ENCODE assay signal across 11 mouse cellular contexts in genomic region chr7:45456721-45457203, GRCm38 (mm10). TPM values are rescaled to one million over a fixed set of nuclear protein-coding genes. Genes with fewer than 3 reads are reported as not detected.
DNase-seq lines count a peak whose midpoint lies in the region; ATAC-seq and TF ChIP-seq lines count a peak whose summit lies in the region.
"Had no signal": no experiment of that assay in that cellular context is flagged by ENCODE, and none has a peak within 500 bp of the region (broad histone marks: within the 10 kb centered on the region; RNA-seq: fewer than 3 reads in every experiment).

No protein-coding gene starts in this region.

- DNase-seq in lung, postnatal 0 days (ENCODE audit: low spot score), result no peak
- no peak for DNase-seq in lung, postnatal 36 days
- no peak for DNase-seq in limb, embryonic 14.5 days (ENCODE audit: low spot score)
- DNase-seq in left cerebral cortex, adult 9 months (ENCODE audit: low spot score in 2 of 2), result no peak
- no peak for DNase-seq in frontal cortex, postnatal 14 days (ENCODE audit: low spot score in 2 of 2)
- DNase-seq: cerebellum, adult 8-10 months; layer of hippocampus, postnatal 36 days; thymus, postnatal 25 days had no signal

- no peaks in the 10 kb centered on the region for H3K27me3 ChIP-seq in lung, postnatal 0 days (replicated peaks; ENCODE audit: insufficient read depth, low read length)
- no peaks in the 10 kb centered on the region for H3K27me3 ChIP-seq in limb, embryonic 14.5 days (ENCODE audit: control insufficient read depth, insufficient read depth, low read length)
- no peaks in the 10 kb centered on the region for H3K27me3 ChIP-seq in stomach, embryonic 14.5 days (ENCODE audit: control insufficient read depth, insufficient read depth, low read length)

- no peak overlapping the region for H3K9ac ChIP-seq in lung, postnatal 0 days (replicated peaks; ENCODE audit: low read depth)
- H3K9ac ChIP-seq in limb, embryonic 14.5 days (ENCODE audit: low read depth, low read length, severe bottlenecking), result 0 out of 2 replicates have a peak overlapping the region, but pooled peaks have one; percentile 67
- H3K9ac ChIP-seq in stomach, embryonic 14.5 days (replicated peaks; ENCODE audit: low read depth, low read length), result no peak overlapping the region

- TF ChIP-seq POLR2A in embryonic fibroblast, embryonic 13.5 days (IDR thresholded peaks at IDR 0.05; ENCODE audit: low read depth, low read length), result no peak; the same call in 1 of the 2 replicates
- TF ChIP-seq POLR2A in limb, embryonic 14.5 days (IDR thresholded peaks at IDR 0.05; ENCODE audit: borderline replicate concordance, extremely low read depth, insufficient read depth, insufficient read length), result no peak

- peak overlapping the region; percentile 81; the same call in 1 of the 2 replicates for H3K4me2 ChIP-seq in lung, postnatal 0 days (replicated peaks; ENCODE audit: low read depth, low read length)
- peak overlapping the region; percentile 83; the same call in 1 of the 2 replicates for H3K4me2 ChIP-seq in limb, embryonic 14.5 days (replicated peaks; ENCODE audit: low read depth, low read length, severe bottlenecking)
- H3K4me2 ChIP-seq in stomach, embryonic 14.5 days (replicated peaks; ENCODE audit: low read depth, low read length), result peak overlapping the region; percentile 80

- no peak for TF ChIP-seq CTCF in lung, postnatal 0 days (IDR thresholded peaks at IDR 0.05)
- TF ChIP-seq CTCF in embryonic fibroblast, embryonic 13.5 days (IDR thresholded peaks at IDR 0.05; ENCODE audit: borderline replicate concordance, insufficient read depth, low read length), result no peak

- no peak overlapping the region for H3K4me3 ChIP-seq in lung, postnatal 0 days (ENCODE audit: low read depth, low read length)
- peak overlapping the region; percentile 67 for H3K4me3 ChIP-seq in embryonic fibroblast, embryonic 13.5 days (ENCODE audit: insufficient read depth, low read length)
- H3K4me3 ChIP-seq in limb, embryonic 14.5 days (replicated peaks; ENCODE audit: low read length), result peak overlapping the region; percentile 73; the same call in 1 of the 2 replicates
- H3K4me3 ChIP-seq in stomach, embryonic 14.5 days (ENCODE audit: low read depth, low read length), result no peak overlapping the region

- peaks cover 25% of the 10 kb centered on the region; the same call in 1 of the 2 replicates for H3K4me1 ChIP-seq in lung, postnatal 0 days (ENCODE audit: insufficient read depth, low read depth, low read length)
- H3K4me1 ChIP-seq in embryonic fibroblast, embryonic 13.5 days (ENCODE audit: control insufficient read depth, insufficient read depth, low read length), result peaks cover 5% of the 10 kb centered on the region; the same call in 1 of the 2 replicates
- H3K4me1 ChIP-seq in limb, embryonic 14.5 days (ENCODE audit: control insufficient read depth, insufficient read depth, low read length), result peaks cover 32% of the 10 kb centered on the region
- H3K4me1 ChIP-seq in stomach, embryonic 14.5 days (ENCODE audit: control insufficient read depth, insufficient read depth, low read length), result peaks cover 29% of the 10 kb centered on the region

- TF ChIP-seq EP300 in lung, postnatal 0 days (IDR thresholded peaks at IDR 0.05), result no peak

- peaks cover 16% of the 10 kb centered on the region; the same call in 1 of the 2 replicates for H3K36me3 ChIP-seq in lung, postnatal 0 days (ENCODE audit: insufficient read depth, low read length)
- H3K36me3 ChIP-seq in limb, embryonic 14.5 days (ENCODE audit: control insufficient read depth, insufficient read depth, low read length), result peaks cover 64% of the 10 kb centered on the region
- H3K36me3 ChIP-seq in stomach, embryonic 14.5 days (ENCODE audit: control insufficient read depth, insufficient read depth, low read length), result peaks cover 31% of the 10 kb centered on the region

- no peak for ATAC-seq in lung, postnatal 0 days
- no peak for ATAC-seq in limb, embryonic 14.5 days (ENCODE audit: low FRiP score, low read depth)
- no peak for ATAC-seq in stomach, embryonic 14.5 days (ENCODE audit: insufficient number of reproducible peaks, insufficient read depth, low FRiP score, low read depth)
- no peak for ATAC-seq in activated CD4-positive, CD25-positive, alpha-beta regulatory T cell, adult 4 months

- 40% methylated on average over 9 of the region's 9 CpGs for WGBS in lung, postnatal 0 days
- WGBS in limb, embryonic 14.5 days, result 50% methylated on average over 9 of the region's 9 CpGs
- 44% methylated on average over 9 of the region's 9 CpGs for WGBS in stomach, embryonic 14.5 days

- H3K9me3 ChIP-seq in lung, postnatal 0 days (ENCODE audit: low read length), result no peaks in the 10 kb centered on the region
- no peaks in the 10 kb centered on the region for H3K9me3 ChIP-seq in limb, embryonic 14.5 days (ENCODE audit: control insufficient read depth, low read length)
- H3K9me3 ChIP-seq in stomach, embryonic 14.5 days (ENCODE audit: control insufficient read depth, low read depth, low read length), result no peaks in the 10 kb centered on the region

- H3K27ac ChIP-seq in lung, postnatal 0 days (ENCODE audit: low read length), result no peak overlapping the region
- peak overlapping the region; percentile 73 for H3K27ac ChIP-seq in embryonic fibroblast, embryonic 13.5 days (ENCODE audit: insufficient read depth, low read length)
- H3K27ac ChIP-seq in limb, embryonic 14.5 days (replicated peaks; ENCODE audit: low read depth, low read length), result 0 out of 2 replicates have a peak overlapping the region, but pooled peaks have one; percentile 26
- peak overlapping the region; percentile 10; the same call in 1 of the 2 replicates for H3K27ac ChIP-seq in stomach, embryonic 14.5 days (ENCODE audit: low read length)

RNA-seq across cellular contexts. Expression of gene Ftl1, which starts 2.9 kb away (rescaled TPM):
- polyA plus RNA-seq in lung, postnatal 0 days (2015; fragmentation: Nextera tagmentation; extraction: Ambion mirVana), result 5,808 and 6,026 TPM in 2 replicates
- polyA plus RNA-seq in embryonic fibroblast, embryonic 13.5 days (2011; ENCODE audit: insufficient read length, low read depth, missing spikeins), result 3,506 and 4,699 TPM in 2 replicates
- polyA plus RNA-seq in limb, embryonic 14.5 days (2012; rRNA removed), result 1,503 and 2,450 TPM in 2 replicates
- polyA plus RNA-seq in limb, embryonic 14.5 days (2014; fragmentation: Nextera tagmentation; extraction: Ambion mirVana), result 4,726 and 4,986 TPM in 2 replicates
- polyA plus RNA-seq in stomach, embryonic 14.5 days (2014; fragmentation: Nextera tagmentation; extraction: Ambion mirVana), result 4,275 and 4,681 TPM in 2 replicates
- 1,000 to 10,000 TPM; 1,527 to 1,850 TPM for polyA plus RNA-seq in activated CD4-positive, CD25-positive, alpha-beta regulatory T cell, adult 4 months (2017; shearing (Covaris generic))

RNA-seq across cellular contexts. Expression of gene Bax, which starts 9.9 kb away (rescaled TPM):
- polyA plus RNA-seq in lung, postnatal 0 days (2015; fragmentation: Nextera tagmentation; extraction: Ambion mirVana), result 144 and 155 TPM in 2 replicates
- 218 and 278 TPM in 2 replicates for polyA plus RNA-seq in embryonic fibroblast, embryonic 13.5 days (2011; ENCODE audit: insufficient read length, low read depth, missing spikeins)
- polyA plus RNA-seq in limb, embryonic 14.5 days (2012; rRNA removed), result 127 and 164 TPM in 2 replicates
- polyA plus RNA-seq in limb, embryonic 14.5 days (2014; fragmentation: Nextera tagmentation; extraction: Ambion mirVana), result 133 and 140 TPM in 2 replicates
- polyA plus RNA-seq in stomach, embryonic 14.5 days (2014; fragmentation: Nextera tagmentation; extraction: Ambion mirVana), result 67.1 and 83.9 TPM in 2 replicates
- 100 to 1,000 TPM in 1 of 2 experiments, 10 to 100 TPM in 1; 94.5 to 202 TPM for polyA plus RNA-seq in activated CD4-positive, CD25-positive, alpha-beta regulatory T cell, adult 4 months (2017; shearing (Covaris generic))

RNA-seq across cellular contexts. Expression of gene Ruvbl2, which starts 18.9 kb away (rescaled TPM):
- polyA plus RNA-seq in lung, postnatal 0 days (2015; fragmentation: Nextera tagmentation; extraction: Ambion mirVana), result 59.9 and 63.5 TPM in 2 replicates
- 67.9 and 74.6 TPM in 2 replicates for polyA plus RNA-seq in embryonic fibroblast, embryonic 13.5 days (2011; ENCODE audit: insufficient read length, low read depth, missing spikeins)
- 120 TPM in 2 replicates for polyA plus RNA-seq in limb, embryonic 14.5 days (2012; rRNA removed)
- polyA plus RNA-seq in limb, embryonic 14.5 days (2014; fragmentation: Nextera tagmentation; extraction: Ambion mirVana), result 119 and 126 TPM in 2 replicates
- polyA plus RNA-seq in stomach, embryonic 14.5 days (2014; fragmentation: Nextera tagmentation; extraction: Ambion mirVana), result 132 and 135 TPM in 2 replicates
- 10 to 100 TPM; 47.4 to 51.2 TPM for polyA plus RNA-seq in activated CD4-positive, CD25-positive, alpha-beta regulatory T cell, adult 4 months (2017; shearing (Covaris generic))

RNA-seq across cellular contexts. Expression of gene Gys1, which starts 22.1 kb away (rescaled TPM):
- 19.2 and 19.6 TPM in 2 replicates for polyA plus RNA-seq in lung, postnatal 0 days (2015; fragmentation: Nextera tagmentation; extraction: Ambion mirVana)
- 47.6 and 58.2 TPM in 2 replicates for polyA plus RNA-seq in embryonic fibroblast, embryonic 13.5 days (2011; ENCODE audit: insufficient read length, low read depth, missing spikeins)
- 44.1 and 59.1 TPM in 2 replicates for polyA plus RNA-seq in limb, embryonic 14.5 days (2012; rRNA removed)
- 35.8 and 37.3 TPM in 2 replicates for polyA plus RNA-seq in limb, embryonic 14.5 days (2014; fragmentation: Nextera tagmentation; extraction: Ambion mirVana)
- polyA plus RNA-seq in stomach, embryonic 14.5 days (2014; fragmentation: Nextera tagmentation; extraction: Ambion mirVana), result 32.7 and 35.3 TPM in 2 replicates
- polyA plus RNA-seq in activated CD4-positive, CD25-positive, alpha-beta regulatory T cell, adult 4 months (2017; shearing (Covaris generic)), result 1 to 10 TPM; 9.3 to 9.8 TPM

RNA-seq across cellular contexts. Expression of gene Tulp2, which starts 24.9 kb away (rescaled TPM):
- 0.25 and 0.52 TPM in 2 replicates for polyA plus RNA-seq in lung, postnatal 0 days (2015; fragmentation: Nextera tagmentation; extraction: Ambion mirVana)
- not detected in 2 replicates for polyA plus RNA-seq in embryonic fibroblast, embryonic 13.5 days (2011; ENCODE audit: insufficient read length, low read depth, missing spikeins)
- 0.82 and 1.3 TPM in 2 replicates for polyA plus RNA-seq in limb, embryonic 14.5 days (2012; rRNA removed)
- 1.2 and 2.0 TPM in 2 replicates for polyA plus RNA-seq in limb, embryonic 14.5 days (2014; fragmentation: Nextera tagmentation; extraction: Ambion mirVana)
- 1.7 and 2.9 TPM in 2 replicates for polyA plus RNA-seq in stomach, embryonic 14.5 days (2014; fragmentation: Nextera tagmentation; extraction: Ambion mirVana)
- polyA plus RNA-seq in activated CD4-positive, CD25-positive, alpha-beta regulatory T cell, adult 4 months (2017; shearing (Covaris generic)), result under 1 TPM in 1 of 2 experiments, not detected in 1; 0.44 TPM

Comparison
In these comparisons a context has a peak if more than half of its experiments do, and no peak if none do; other contexts are left out.
1. H3K4me3 ChIP-seq: peak in embryonic fibroblast, embryonic 13.5 days (single experiment) and limb, embryonic 14.5 days (single experiment); none in lung, postnatal 0 days (single experiment) and stomach, embryonic 14.5 days (single experiment).
2. Peak in every context shown above with its lines, with median percentiles within 50 percentile points of each other: H3K4me2 ChIP-seq.